Mouse (Mus musculus): ENCODE measurements around the gene Olfr198. TPM values are rescaled to one million over a fixed set of nuclear protein-coding genes. Genes with fewer than 3 reads are reported as not detected.
"Not testable (repeated sequence)": the region's sequence is repeated elsewhere in the genome, so short reads cannot be mapped to it uniquely, and the experiment has no call there.

Gene Olfr198
- total RNA-seq (2021), result not detected
- long read RNA-seq, experiment 1, result 0 reads
- long read RNA-seq, experiment 2, result 0 reads

GRCm38 (mm10) chr16:59203433-59203832 lies at the start of gene Olfr198:
TSS of gene Olfr198 (minus strand) at chr16:59203533.
- not testable (repeated sequence) for DNase-seq

GRCm38 (mm10) chr16:59249684-59250083 lies 46.4 kb upstream of the Olfr198 start:
- DNase-seq, result no peak

- DNase-seq, result not testable (repeated sequence)
Measured at GRCm38 (mm10) chr16:59219667-59220066, 16.3 kb upstream of the Olfr198 start, which contains the start of gene Olfr199. TSS of gene Olfr199 (minus strand) at chr16:59219767.

GRCm38 (mm10) chr16:59217861-59218260 lies 14.5 kb upstream of the Olfr198 start:
- DNase-seq, result not testable (repeated sequence)

- no peak for DNase-seq
Measured at GRCm38 (mm10) chr16:59170354-59170753, 33.0 kb downstream of the Olfr198 start, which contains the start of gene Olfr196. TSS of gene Olfr196 (minus strand) at chr16:59170454.

GRCm38 (mm10) chr16:59151996-59152395 lies 51.3 kb downstream of the Olfr198 start:
- DNase-seq, result peak; percentile 15 to 31

Other genes starting within 250 kb of the Olfr198 start
- gene Olfr183, start 208.2 kb downstream of the Olfr198 start, total RNA-seq (2021), result not detected
- gene Olfr186, start 173.2 kb downstream of the Olfr198 start, total RNA-seq (2021), result not detected
- not detected for gene Olfr187, start 163.8 kb downstream of the Olfr198 start, total RNA-seq (2021)
- gene Olfr190, start 125.5 kb downstream of the Olfr198 start, total RNA-seq (2021), result not detected
- not detected for gene Olfr191, start 113.7 kb downstream of the Olfr198 start, total RNA-seq (2021)
- not detected for gene Olfr193, start 91.7 kb downstream of the Olfr198 start, total RNA-seq (2021)
- not detected for gene Olfr194, start 82.5 kb downstream of the Olfr198 start, total RNA-seq (2021)
- not detected for gene Olfr195, start 56.5 kb downstream of the Olfr198 start, total RNA-seq (2021)
- not detected for gene Olfr196, start 33.1 kb downstream of the Olfr198 start, total RNA-seq (2021)
- gene Olfr199, start 16.2 kb upstream of the Olfr198 start, total RNA-seq (2021), result not detected
- not detected for gene Olfr201, start 69.1 kb upstream of the Olfr198 start, total RNA-seq (2021)
- gene Olfr202, start 83.3 kb upstream of the Olfr198 start, total RNA-seq (2021), result not detected
- gene Olfr203, start 95.3 kb upstream of the Olfr198 start, total RNA-seq (2021), result not detected
- not detected for gene Olfr204, start 114.7 kb upstream of the Olfr198 start, total RNA-seq (2021)
- not detected for gene Olfr205, start 127.6 kb upstream of the Olfr198 start, total RNA-seq (2021)
- gene Olfr206, start 145.7 kb upstream of the Olfr198 start, total RNA-seq (2021), result not detected
- gene Olfr209, start 160.5 kb upstream of the Olfr198 start, total RNA-seq (2021), result not detected
- gene Gabrr3, start 203.8 kb upstream of the Olfr198 start, total RNA-seq (2021), result not detected

All from adrenal gland, postnatal 36 days (tissue).